Mouse (Mus musculus): ENCODE results near the gene Sco2. TPM values are rescaled to one million over a fixed set of nuclear protein-coding genes. Genes with fewer than 3 reads are reported as not detected.

Gene Sco2
- 10 to 100 TPM; 25.3 to 26.8 TPM for total RNA-seq (2021)

DNA sequence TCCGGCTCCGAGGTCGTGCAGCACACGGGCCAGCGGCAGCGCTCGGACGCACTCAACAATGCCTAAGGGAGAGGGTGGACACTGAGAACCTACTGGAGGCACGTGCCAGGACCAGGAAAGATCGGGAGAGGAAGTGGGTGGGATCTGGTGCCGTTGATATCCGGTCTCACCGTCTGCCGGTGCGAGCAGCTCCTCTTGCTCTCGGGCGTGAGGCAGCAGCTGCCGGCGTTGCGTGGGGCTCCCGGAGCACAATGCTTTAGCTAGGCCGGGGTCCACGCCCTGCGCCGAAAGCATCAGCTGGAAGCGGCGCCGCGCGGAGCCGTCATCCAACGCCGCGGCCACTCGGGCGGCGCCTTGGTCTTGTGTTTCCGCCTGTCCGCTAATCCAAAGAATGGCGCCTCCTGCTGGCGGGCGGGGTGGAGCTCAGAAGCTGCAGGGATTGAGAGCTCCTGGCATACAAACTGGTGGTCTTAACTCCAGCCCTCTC is at the start of gene Sco2:
TSS of gene Sco2 (minus strand) at position 85 of the 487 bp plus-strand sequence.
- peak; percentile 93 for DNase-seq (ENCODE audit: low spot score in 2 of 2)
- intact Hi-C loops (cut with DNase I), result loop anchor here (2.0 kb wide), 1 partner anchor 19 kb away; the partner anchor contains the start of genes Lmf2 and Ncaph2

DNA sequence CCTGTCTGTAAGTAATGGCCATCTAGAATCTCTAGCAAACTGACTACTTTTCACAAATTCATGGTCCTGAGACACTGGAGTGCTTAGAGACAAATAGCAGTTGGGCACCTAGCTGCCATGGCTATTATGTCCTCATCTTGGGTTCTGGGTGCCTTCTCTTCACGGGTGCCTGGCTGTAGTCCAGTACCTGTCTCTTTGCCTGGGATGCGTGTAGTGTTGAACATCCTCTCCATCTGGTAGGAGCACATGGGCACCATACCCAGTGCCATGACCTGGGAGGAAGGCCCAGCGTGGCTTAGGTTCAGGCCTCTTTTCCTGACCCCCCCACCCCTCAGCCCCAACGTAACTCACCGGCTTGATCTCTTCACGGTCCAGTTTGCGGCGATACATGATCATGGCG is 48.3 kb upstream of the Sco2 start:
- intact Hi-C loops (cut with DNase I), result no loop called here
- no peak for DNase-seq (ENCODE audit: low spot score in 2 of 2)

DNA sequence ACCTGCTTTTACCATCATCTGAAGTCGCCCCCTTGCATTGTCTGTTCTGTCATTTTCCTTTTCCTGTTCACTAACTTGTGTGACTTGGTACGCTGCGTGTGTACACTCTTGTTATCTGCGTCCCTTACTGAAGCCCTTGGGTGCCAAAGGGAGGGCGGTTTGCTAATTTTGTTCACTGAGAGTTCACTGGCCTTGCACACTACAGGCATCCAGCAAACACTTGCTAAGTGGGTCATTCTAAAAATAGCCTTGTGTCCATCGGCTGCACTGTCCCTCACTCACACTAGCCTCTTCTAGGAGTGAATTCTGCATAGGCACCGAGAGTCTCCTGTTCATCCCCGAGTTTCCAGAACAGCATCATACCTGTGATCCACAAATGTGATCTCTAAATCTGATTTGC is 41.6 kb upstream of the Sco2 start:
- intact Hi-C loops (cut with DNase I), result no loop called here
- no peak for DNase-seq (ENCODE audit: low spot score in 2 of 2)

DNA sequence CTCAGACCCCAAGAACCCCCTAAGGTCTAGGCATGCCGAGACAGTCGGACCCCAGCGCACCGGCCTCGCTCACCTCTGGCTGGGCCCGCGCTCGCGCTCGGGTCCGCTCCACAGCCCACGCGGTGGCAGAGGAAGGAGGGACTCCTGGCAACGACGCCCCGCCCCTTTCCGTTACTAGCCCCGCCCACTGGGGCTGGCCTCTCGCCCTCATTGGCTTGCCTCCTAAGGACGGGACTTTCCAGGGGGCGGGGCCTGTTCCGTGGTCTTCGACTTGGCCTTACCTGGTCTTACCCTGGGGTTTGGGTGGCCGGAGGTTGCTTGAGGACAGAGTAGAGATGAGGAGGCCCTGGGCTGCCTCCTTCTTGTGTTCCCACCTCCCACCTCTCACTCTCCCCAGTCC is 36.5 kb upstream of the Sco2 start, which contains the start of gene Syce3:
TSS of gene Syce3 (minus strand) at position 386 of the 400 bp plus-strand sequence.
- intact Hi-C loops (cut with DNase I), result no loop called here

DNA sequence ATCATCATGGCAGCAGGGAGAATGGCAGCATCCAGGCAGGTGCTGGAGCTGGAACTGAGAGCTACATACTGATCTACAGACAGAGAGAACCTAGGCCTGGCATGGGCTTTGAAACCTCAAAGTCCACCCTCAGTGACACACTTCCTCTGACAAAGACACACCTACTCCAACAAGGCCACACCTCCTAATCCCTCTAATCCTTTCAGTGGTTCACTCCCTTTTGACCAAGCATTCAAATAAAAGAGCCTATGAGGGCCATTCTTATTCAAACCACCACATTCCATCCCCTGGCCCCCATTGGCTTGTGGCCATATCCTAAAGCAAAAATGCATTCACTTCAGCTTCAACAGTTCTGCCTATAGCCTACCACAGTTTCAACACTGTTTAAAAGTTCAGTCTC is 33.0 kb upstream of the Sco2 start:
- no peak for DNase-seq (ENCODE audit: low spot score in 2 of 2)
- intact Hi-C loops (cut with DNase I), result no loop called here

More for the DNA sequence above, 36.5 kb upstream of the Sco2 start, which contains the start of gene Syce3:
- DNase-seq (ENCODE audit: low spot score in 2 of 2), result no peak

DNA sequence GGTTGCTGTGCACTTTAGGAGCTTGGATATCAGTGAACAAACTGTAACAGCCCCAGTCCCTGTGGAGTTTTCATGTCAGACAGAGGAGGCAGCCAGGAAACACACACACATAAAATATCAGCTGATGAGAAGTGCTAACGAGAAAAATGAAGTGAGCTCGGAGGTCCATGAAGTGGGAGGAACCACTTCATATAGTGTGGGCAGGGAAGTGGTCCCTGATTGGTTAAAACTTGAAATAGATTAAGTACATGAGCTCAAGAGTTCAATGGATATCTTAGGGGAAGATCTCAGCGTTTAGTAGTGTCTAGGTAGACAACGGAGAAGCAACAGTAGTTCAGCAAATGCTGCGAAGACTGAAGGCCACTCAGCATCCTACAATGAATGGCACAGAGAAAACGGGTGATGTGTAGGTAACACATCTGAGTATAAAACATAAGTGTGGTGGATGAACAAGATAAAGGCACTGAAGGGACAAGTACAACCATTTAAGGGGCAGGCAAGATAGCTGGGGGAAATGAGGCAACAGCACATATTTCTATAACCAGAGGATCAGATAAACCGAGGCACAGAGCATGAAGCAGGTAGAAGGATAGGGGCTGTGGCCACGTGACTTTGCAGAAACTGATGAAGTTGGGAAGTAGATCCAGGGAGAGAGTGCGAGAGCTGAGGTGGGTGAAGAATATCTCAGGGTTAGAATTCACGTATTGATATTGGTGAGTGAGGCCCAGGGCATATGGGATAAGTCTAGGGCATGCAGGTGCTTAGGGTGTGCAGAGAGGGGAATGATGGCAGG is 31.4 kb upstream of the Sco2 start:
- no peak for DNase-seq (ENCODE audit: low spot score in 2 of 2)
- intact Hi-C loops (cut with DNase I), result no loop called here

DNA sequence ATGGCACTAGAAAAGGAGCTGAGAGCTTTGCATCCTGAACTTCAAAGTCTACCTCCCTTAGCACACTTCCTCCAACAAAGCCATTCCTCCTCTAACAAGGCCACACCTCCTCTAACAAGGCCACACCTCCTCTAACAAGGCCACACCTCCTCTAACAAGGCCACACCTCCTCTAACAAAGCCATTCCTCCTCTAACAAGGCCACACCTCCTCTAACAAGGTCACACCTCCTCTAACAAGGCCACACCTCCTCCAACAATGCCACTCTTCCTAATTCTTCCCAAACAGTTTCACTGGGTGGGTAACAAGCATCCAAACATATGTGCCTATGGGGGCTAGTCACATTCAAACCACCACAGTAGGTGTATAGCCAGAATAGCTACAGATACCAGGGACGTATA is 28.8 kb upstream of the Sco2 start:
- no peak for DNase-seq (ENCODE audit: low spot score in 2 of 2)
- intact Hi-C loops (cut with DNase I), result no loop called here

DNA sequence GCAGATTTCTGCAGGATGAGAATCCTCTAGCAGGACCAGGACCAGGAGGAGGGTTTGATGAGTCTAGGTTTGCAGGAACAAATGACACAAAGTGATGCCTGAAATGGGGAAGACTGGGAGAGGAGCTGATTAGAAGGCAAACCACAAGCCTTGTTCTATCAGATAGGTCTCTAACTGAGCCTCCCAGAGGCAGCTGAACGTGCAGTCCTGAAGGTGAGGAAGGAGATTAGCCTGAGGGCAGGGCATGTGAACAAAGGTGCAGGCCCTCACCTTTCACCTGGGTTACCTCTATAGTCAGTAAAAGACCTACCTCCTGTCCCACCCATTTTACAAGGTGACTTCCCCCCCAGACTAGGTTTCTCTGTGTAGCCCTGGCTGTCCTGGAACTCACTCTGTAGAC is 26.1 kb upstream of the Sco2 start:
- no peak for DNase-seq (ENCODE audit: low spot score in 2 of 2)
- intact Hi-C loops (cut with DNase I), result no loop called here

DNA sequence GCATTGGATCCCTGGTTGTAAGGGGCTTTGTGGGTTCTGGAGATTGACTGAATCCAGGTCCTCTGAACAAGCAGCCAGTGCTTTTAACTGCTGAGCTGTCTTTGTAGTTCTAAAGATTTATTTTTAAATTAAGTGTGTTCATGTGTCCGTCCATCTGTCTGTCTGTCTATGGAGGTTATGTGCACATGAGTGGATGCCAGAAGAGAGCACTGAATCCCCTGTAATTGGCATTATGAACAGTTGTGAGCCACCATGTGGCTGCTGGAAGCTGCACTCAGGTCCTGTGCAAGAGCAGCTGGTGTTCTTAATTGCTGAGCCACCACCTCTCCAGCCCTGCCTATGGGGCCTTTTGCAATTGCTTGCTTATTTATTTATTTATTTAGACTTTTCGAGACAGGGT is 24.5 kb upstream of the Sco2 start:
- DNase-seq (ENCODE audit: low spot score in 2 of 2), result no peak
- intact Hi-C loops (cut with DNase I), result no loop called here

DNA sequence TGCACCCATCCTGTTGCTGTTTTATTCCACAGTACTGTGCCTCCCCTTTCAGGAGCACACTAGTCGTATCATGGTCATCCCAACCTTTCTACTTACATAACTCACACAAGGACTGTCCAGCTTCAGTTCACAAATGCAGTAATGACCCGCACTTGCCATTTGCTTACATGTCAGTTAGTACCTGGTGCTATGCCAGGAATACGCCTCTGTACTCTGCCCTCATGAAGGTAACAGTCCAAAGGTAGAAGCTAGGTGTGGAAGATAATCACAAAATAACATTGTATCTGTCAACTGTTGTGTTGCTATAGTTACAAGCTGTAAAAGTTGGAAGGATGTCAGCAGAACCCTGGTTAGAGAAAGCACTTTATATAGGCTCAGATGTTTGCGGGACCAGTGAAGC is 23.2 kb upstream of the Sco2 start:
- intact Hi-C loops (cut with DNase I), result no loop called here
- no peak for DNase-seq (ENCODE audit: low spot score in 2 of 2)

DNA sequence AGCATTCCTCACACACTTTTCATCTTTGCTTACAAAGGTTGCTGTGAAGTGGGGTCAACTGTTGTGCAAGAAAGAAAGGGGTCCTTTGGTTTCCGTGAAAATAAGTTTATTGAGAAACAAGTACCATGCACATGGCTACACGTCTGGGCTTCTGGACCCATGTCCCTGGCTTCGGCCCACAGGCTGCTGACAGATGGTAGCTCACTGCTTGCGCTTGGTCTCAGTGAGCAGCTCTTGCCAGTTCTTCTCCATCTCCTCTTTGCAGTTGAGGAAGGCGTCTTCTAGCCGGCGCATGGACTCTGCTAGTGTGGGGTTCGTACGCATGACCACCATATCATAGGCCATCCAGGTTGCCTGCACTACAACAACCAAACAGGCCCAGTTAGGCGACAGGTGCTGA is 16.4 kb upstream of the Sco2 start:
- DNase-seq (ENCODE audit: low spot score in 2 of 2), result no peak
- intact Hi-C loops (cut with DNase I), result no loop called here

DNA sequence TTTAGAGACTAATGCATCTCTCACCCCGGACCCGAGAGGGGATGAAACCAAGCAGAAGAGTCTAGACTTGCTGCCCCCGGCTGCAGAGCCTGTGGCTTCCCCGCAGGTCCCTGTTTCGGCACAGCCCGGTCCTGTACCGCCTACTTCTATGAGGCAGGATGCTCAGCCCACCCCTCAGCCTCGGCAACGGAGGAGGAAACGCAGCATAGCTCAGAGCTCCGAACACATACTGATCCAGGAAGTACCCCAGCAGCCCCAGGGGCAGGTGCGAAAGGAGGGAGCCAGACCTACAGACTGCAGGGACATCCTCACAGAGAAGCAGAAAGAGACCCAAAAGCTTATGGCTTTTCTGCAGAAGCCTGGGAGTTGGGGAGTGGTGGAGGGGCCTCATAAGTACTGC is 13.5 kb upstream of the Sco2 start:
- intact Hi-C loops (cut with DNase I), result no loop called here
- no peak for DNase-seq (ENCODE audit: low spot score in 2 of 2)

DNA sequence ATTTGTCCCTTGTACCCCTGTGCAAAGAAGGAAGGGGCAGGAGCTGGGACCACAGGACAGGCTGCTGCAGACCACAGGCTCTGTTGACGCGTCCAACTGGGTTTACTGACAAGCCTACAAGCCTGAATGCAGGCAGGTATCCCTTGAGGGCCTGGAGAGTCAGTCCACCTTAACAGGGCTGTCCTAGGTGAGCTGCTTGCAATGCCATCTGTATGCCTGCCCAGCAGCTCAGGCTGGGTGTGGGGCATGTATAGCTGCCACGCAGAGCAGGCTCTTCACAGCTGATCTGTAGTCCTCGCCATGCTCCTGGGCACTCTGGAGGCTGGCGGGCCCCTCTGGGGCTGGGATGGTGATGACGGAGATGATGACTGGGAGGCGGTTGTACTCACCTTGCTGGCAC is 11.0 kb upstream of the Sco2 start, which contains the start of gene Klhdc7b:
TSS of gene Klhdc7b (plus strand) at position 301 of the 400 bp plus-strand sequence.
- no peak for DNase-seq (ENCODE audit: low spot score in 2 of 2)
- intact Hi-C loops (cut with DNase I), result no loop called here

DNA sequence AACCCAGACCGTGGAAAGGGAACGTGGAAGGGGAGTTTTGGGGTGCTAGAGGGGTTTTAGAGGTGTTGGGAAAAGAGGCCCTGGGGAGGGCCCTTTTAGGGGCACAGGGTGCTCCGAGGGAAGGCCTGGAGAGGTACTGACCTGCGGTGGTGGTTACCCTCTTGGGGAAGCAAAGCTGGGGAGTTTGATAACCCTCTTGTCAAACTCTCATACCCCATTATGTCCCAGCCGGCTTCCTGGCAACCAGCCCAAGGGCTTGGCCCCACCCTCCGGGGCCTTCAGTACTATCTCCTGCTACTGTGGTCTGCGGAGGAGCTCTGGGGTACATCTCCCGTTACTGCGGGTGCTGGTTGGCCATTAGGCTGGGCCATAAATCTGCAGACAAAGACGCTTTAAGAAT is 5.8 kb upstream of the Sco2 start:
- intact Hi-C loops (cut with DNase I), result loop anchor here (5.0 kb wide), 1 partner anchor 88 kb away; no protein-coding TSS in a partner anchor
- DNase-seq (ENCODE audit: low spot score in 2 of 2), result no peak

DNA sequence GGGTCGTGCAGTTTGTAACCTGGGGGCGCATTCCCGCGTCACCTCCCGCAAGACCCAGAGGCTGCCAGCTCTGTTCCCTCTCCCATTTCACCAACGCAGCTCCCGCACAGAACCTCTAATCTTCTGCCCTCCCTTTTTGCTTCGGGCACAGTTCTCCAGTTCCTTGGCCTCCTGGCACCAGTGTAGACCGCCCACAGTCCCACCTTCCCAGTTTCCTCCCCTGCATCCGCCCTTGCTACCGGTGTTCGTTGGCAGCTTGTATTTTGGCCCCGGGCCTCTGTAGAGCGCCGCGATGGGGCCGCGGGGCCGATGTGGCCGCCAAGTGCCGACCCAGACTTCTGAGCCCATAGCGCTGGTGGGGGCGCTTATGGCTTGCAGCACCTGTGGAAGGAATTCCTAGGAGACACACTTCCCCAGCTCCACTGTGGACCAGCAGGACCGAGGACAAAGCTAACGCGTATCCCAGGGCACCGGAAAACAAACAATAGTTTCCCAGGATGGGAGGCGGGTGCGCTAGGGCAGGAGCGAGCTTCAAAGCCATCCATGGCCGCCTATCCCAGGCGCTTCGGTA is 5.3 kb upstream of the Sco2 start, which contains the start of gene Odf3b:
TSS of gene Odf3b (minus strand) at position 452 of the 571 bp plus-strand sequence.
- no peak for DNase-seq (ENCODE audit: low spot score in 2 of 2)
- intact Hi-C loops (cut with DNase I), result loop anchor here (5.0 kb wide), 1 partner anchor 88 kb away; no protein-coding TSS in a partner anchor

DNA sequence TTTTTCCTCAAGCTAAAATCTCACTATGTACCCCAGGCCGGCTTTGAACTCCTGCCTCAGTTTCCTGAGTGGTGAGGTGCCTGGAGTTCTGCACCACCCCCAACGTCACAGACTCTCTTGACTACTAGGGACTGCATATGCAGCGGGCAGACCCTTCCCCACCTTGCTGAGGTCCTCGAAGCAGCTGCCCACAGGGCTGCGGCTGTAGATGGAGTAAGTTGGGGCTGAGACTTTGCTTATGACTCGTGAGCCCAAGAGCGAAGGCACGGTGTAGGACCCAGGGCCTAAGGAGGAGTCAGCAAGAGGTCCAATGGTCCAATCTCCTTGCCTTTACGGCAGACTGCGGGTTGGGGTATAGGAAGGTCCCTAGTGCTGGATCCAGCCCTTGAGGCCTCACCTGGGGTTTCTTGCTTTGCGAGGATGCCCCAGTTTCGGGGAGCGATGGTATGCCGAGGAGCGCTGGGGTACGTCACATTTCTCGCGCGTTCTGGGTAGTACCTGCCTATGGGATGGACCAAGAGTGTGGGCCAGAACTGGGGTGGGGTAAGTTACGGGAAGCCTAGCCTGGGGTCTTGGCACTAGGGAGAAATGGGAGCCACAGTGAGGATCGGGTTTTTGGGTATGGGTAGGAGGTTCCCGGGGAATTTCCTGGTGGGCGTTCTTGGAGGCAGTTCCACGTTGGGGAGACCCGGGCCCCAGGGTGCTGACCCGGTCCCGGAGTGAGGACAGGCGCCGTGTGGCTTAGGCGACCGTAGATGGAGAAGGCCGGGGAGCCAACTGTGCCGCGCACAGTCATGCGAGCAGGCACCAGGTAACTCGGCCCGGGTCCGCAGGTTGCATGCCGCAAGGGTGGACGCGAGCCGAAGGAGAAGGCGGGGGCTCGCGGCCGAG is 4.5 kb upstream of the Sco2 start:
- intact Hi-C loops (cut with DNase I), result loop anchor here (5.0 kb wide), 1 partner anchor 89 kb away; no protein-coding TSS in a partner anchor
- DNase-seq (ENCODE audit: low spot score in 2 of 2), result no peak

DNA sequence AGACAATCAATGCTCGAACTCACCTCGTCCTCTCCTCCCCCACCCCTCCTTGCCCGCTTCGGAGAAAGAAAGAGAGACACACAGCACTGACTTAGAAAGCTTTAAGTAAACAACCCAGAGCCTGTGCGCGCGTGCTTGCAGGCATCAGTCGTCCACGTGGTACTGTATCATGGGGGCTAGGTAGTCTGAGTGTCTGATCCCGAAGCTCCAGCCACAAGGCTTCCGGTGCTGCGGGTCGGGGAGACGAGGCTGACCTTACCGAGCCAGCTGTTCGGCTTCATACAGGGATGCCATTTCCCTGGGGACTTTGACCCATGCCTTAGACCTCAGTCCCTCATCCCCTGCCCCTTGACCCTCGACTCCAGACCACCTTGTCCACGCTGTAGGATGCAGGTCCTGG is 3.7 kb upstream of the Sco2 start:
- DNase-seq (ENCODE audit: low spot score in 2 of 2), result no peak

DNA sequence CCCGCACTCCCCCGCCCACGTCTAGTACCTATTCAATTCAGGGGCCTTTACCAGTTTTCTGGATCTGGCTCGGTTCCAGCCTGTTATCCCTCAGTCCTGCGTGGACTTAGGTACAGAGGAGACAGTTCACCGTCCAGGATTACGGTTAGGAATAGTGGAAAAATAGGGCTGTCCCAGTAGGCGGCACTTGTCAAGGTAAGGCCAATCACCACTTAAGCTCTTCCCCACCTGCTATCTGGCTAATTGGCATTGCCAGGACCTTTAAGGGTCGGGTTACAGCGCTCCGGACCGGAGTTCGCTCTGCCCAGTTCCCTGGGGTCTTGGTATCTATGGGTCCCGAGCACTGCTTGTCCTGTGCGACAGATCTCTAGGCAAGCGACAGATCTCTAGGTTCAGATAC is 3.3 kb upstream of the Sco2 start, which contains the start of gene Tymp:
TSS of gene Tymp (minus strand) at position 83 of the 400 bp plus-strand sequence.
- intact Hi-C loops (cut with DNase I), result loop anchor here (5.0 kb wide), 1 partner anchor 90 kb away; no protein-coding TSS in a partner anchor
- DNase-seq (ENCODE audit: low spot score in 2 of 2), result no peak

More for the DNA sequence above, 3.7 kb upstream of the Sco2 start:
- intact Hi-C loops (cut with DNase I), result loop anchor here (5.0 kb wide), 1 partner anchor 90 kb away; no protein-coding TSS in a partner anchor

DNA sequence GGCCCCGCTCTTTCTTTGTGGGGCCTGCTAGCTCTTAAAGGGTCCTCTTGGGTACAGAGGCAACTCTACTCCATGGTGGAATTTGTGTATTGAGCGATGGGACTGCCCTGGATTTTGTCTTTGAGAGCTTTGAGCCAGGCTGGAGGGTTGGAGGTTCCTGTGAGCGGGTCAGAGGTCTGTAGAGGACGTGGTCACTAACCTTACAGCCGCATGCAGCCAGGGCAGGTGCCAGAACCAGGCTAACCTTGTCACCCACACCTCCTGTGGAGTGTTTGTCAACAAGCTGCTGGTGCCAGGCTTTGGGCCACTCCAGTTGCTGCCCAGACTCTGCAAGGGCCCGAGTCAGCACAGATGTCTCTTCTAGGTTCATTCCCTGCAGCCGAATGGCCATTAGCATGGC is 2.4 kb upstream of the Sco2 start:
- intact Hi-C loops (cut with DNase I), result loop anchor here (5.0 kb wide), 1 partner anchor 91 kb away; no protein-coding TSS in a partner anchor
- DNase-seq (ENCODE audit: low spot score in 2 of 2), result no peak

All from left cerebral cortex, postnatal 25 days (tissue).